Mouse (Mus musculus): ENCODE results near the gene Tmem151a. TPM values are rescaled to one million over a fixed set of nuclear protein-coding genes. Genes with fewer than 3 reads are reported as not detected.
A peak's percentile ranks its signal among the peaks of the same experiment; 100 is the strongest.

Tmem151a gene
- total and polyA plus RNA-seq, 2 experiments, result under 0.01 to 0.24 TPM

GRCm38 (mm10) chr19:5040862-5041523 lies 44.3 kb downstream of the Tmem151a start, which contains the start of gene Brms1:
Gene Brms1, plus strand, starts transcription at chr19:5041354.
- H3K4me1 ChIP-seq (ENCODE audit: control insufficient read depth, insufficient read depth, low read length), result peaks cover 13% of the 10 kb centered on the region
- H3K79me2 ChIP-seq (ENCODE audit: control insufficient read depth, insufficient read depth, low read length), result peaks cover 9% of the 10 kb centered on the region; the same call in 1 of the 2 replicates
- H3K36me3 ChIP-seq (ENCODE audit: control insufficient read depth, insufficient read depth, low read length), result no peaks in the 10 kb centered on the region
- peak within 1 kb of the TSS; percentile 93 for H3K9ac ChIP-seq (ENCODE audit: low read depth, low read length)
- 2% methylated on average over 40 of the region's 40 CpGs for WGBS
- TF ChIP-seq CTCF (IDR thresholded peaks at IDR 0.05; ENCODE audit: low read depth, low read length) (no peak), POLR2A (IDR thresholded peaks at IDR 0.05; ENCODE audit: extremely low read depth, insufficient read depth, low read length) (0 out of 2 replicates have a peak, but pooled peaks have one; percentile 42)
- no peaks in the 10 kb centered on the region for H3K27me3 ChIP-seq (ENCODE audit: control insufficient read depth, insufficient read depth, low read length)
- peak within 1 kb of the TSS; percentile 69 for H3K27ac ChIP-seq (replicated peaks; ENCODE audit: insufficient read depth, low read depth, low read length)
- peak within 1 kb of the TSS; percentile 89 for H3K4me3 ChIP-seq (ENCODE audit: insufficient read depth, low read depth, low read length)
- DNase-seq (ENCODE audit: extremely low read depth, low read depth, low spot score), result peak; percentile 85

DNA sequence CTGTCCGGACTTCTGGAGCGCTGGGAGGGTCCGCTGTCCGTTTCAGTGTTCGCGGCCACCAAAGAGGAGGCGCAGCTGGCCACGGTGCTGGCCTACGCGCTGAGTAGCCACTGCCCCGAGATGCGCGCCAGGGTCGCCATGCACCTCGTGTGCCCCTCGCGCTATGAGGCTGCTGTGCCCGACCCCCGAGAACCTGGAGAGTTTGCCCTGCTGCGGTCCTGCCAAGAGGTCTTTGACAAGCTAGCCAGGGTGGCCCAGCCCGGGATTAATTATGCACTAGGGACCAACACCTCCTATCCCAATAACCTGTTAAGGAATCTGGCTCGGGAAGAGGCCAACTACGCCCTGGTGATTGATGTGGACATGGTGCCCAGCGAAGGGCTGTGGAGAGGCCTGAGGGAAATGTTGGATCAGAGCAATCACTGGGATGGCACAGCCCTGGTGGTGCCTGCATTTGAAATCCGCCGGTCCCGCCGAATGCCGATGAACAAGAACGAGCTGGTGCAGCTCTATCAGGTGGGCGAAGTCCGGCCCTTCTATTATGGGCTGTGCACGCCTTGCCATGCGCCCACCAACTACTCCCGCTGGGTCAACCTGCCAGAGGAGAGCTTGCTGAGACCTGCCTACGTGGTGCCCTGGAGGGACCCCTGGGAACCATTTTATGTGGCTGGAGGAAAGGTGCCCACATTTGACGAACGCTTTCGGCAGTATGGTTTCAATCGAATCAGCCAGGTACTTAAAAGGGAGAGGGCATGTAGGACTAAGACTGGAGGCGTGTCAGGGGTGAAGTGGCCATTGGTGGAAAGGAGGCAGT lies 45.8 kb downstream of the Tmem151a start:
- no peak for DNase-seq (ENCODE audit: extremely low read depth, low read depth, low spot score)
- no peak overlapping the region for H3K27ac ChIP-seq (replicated peaks; ENCODE audit: insufficient read depth, low read depth, low read length)
- H3K4me1 ChIP-seq (ENCODE audit: control insufficient read depth, insufficient read depth, low read length), result peaks cover 13% of the 10 kb centered on the region
- H3K9ac ChIP-seq (ENCODE audit: low read depth, low read length), result peak overlapping the region; percentile 91
- WGBS, result 19% methylated on average over 41 of the region's 41 CpGs
- no peaks in the 10 kb centered on the region for H3K27me3 ChIP-seq (ENCODE audit: control insufficient read depth, insufficient read depth, low read length)
- H3K36me3 ChIP-seq (ENCODE audit: control insufficient read depth, insufficient read depth, low read length), result no peaks in the 10 kb centered on the region
- peak overlapping the region; percentile 85 for H3K4me3 ChIP-seq (ENCODE audit: insufficient read depth, low read depth, low read length)
- no peak for TF ChIP-seq POLR2A (IDR thresholded peaks at IDR 0.05; ENCODE audit: extremely low read depth, insufficient read depth, low read length)
- TF ChIP-seq CTCF (IDR thresholded peaks at IDR 0.05; ENCODE audit: low read depth, low read length), result no peak
- peaks cover 9% of the 10 kb centered on the region; the same call in 1 of the 2 replicates for H3K79me2 ChIP-seq (ENCODE audit: control insufficient read depth, insufficient read depth, low read length)

DNA sequence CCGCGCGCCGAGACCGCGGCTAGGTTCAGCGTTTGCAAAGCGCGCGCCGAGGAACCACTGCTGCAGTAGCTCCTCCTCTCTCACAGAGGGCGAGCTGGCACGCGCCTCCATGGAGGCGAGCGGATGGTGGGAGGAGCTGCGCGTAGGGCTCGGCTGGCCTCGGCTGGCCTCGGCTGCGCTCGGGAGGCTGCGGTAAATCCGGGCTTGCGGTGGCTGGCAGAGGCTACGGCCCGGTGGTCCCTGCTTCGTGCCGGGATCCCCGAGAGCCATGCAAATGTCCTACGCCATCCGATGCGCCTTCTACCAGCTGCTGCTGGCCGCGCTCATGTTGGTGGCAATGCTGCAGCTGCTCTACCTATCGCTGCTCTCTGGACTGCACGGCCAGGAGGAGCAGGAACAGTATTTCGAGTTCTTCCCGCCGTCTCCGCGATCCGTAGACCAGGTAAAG lies 46.6 kb downstream of the Tmem151a start, which contains the start of the genes B4gat1 and AC124502.3:
B4gat1 (plus strand) TSS at position 118 of the 448 bp plus-strand sequence.
AC124502.3 (plus strand) TSS at position 183 of the 448 bp plus-strand sequence.
- Histone ChIP-seq H3K36me3 (ENCODE audit: control insufficient read depth, insufficient read depth, low read length) (no peaks in the 10 kb centered on the region), H3K27ac (replicated peaks; ENCODE audit: insufficient read depth, low read depth, low read length) (0 out of 2 replicates have a peak within 1 kb of the TSS, but pooled peaks have one; percentile 9), H3K4me1 (ENCODE audit: control insufficient read depth, insufficient read depth, low read length) (peaks cover 13% of the 10 kb centered on the region), H3K27me3 (ENCODE audit: control insufficient read depth, insufficient read depth, low read length) (no peaks in the 10 kb centered on the region), H3K9ac (ENCODE audit: low read depth, low read length) (peak within 1 kb of the TSS; percentile 91), H3K4me3 (ENCODE audit: insufficient read depth, low read depth, low read length) (peak within 1 kb of the TSS; percentile 85), H3K79me2 (ENCODE audit: control insufficient read depth, insufficient read depth, low read length) (peaks cover 9% of the 10 kb centered on the region; the same call in 1 of the 2 replicates)
- TF ChIP-seq POLR2A (IDR thresholded peaks at IDR 0.05; ENCODE audit: extremely low read depth, insufficient read depth, low read length) (0 out of 2 replicates have a peak, but pooled peaks have one; percentile 21), CTCF (IDR thresholded peaks at IDR 0.05; ENCODE audit: low read depth, low read length) (peak; percentile 33; the same call in 1 of the 2 replicates)
- DNase-seq (ENCODE audit: extremely low read depth, low read depth, low spot score), result peak; percentile 63
- under 1% methylated on average over 44 of the region's 44 CpGs for WGBS

- no peaks in the 10 kb centered on the region for H3K27me3 ChIP-seq (ENCODE audit: control insufficient read depth, insufficient read depth, low read length)
- peak overlapping the region; percentile 19; the same call in 1 of the 2 replicates for H3K9ac ChIP-seq (ENCODE audit: low read depth, low read length)
- 3% methylated on average over 32 of the region's 32 CpGs for WGBS
- H3K27ac ChIP-seq (replicated peaks; ENCODE audit: insufficient read depth, low read depth, low read length), result no peak overlapping the region
- H3K4me3 ChIP-seq (ENCODE audit: insufficient read depth, low read depth, low read length), result peak overlapping the region; percentile 85
- H3K36me3 ChIP-seq (ENCODE audit: control insufficient read depth, insufficient read depth, low read length), result no peaks in the 10 kb centered on the region
- DNase-seq (ENCODE audit: extremely low read depth, low read depth, low spot score), result peak; percentile 51
- TF ChIP-seq POLR2A (IDR thresholded peaks at IDR 0.05; ENCODE audit: extremely low read depth, insufficient read depth, low read length) (no peak), CTCF (IDR thresholded peaks at IDR 0.05; ENCODE audit: low read depth, low read length) (no peak)
- H3K4me1 ChIP-seq (ENCODE audit: control insufficient read depth, insufficient read depth, low read length), result peaks cover 13% of the 10 kb centered on the region
- H3K79me2 ChIP-seq (ENCODE audit: control insufficient read depth, insufficient read depth, low read length), result peaks cover 9% of the 10 kb centered on the region; the same call in 1 of the 2 replicates
Measured at GRCm38 (mm10) chr19:5037678-5038571, 47.4 kb downstream of the Tmem151a start.

GRCm38 (mm10) chr19:5036577-5036976 lies 48.8 kb downstream of the Tmem151a start:
- 93% methylated on average over 4 of the region's 4 CpGs for WGBS
- no peak for DNase-seq (ENCODE audit: extremely low read depth, low read depth, low spot score)
- H3K36me3 ChIP-seq (ENCODE audit: control insufficient read depth, insufficient read depth, low read length), result no peaks in the 10 kb centered on the region
- H3K4me3 ChIP-seq (ENCODE audit: insufficient read depth, low read depth, low read length), result no peak overlapping the region
- TF ChIP-seq CTCF (IDR thresholded peaks at IDR 0.05; ENCODE audit: low read depth, low read length) (no peak), POLR2A (IDR thresholded peaks at IDR 0.05; ENCODE audit: extremely low read depth, insufficient read depth, low read length) (no peak)
- peaks cover 9% of the 10 kb centered on the region; the same call in 1 of the 2 replicates for H3K79me2 ChIP-seq (ENCODE audit: control insufficient read depth, insufficient read depth, low read length)
- peaks cover 11% of the 10 kb centered on the region for H3K4me1 ChIP-seq (ENCODE audit: control insufficient read depth, insufficient read depth, low read length)
- no peaks in the 10 kb centered on the region for H3K27me3 ChIP-seq (ENCODE audit: control insufficient read depth, insufficient read depth, low read length)
- H3K27ac ChIP-seq (replicated peaks; ENCODE audit: insufficient read depth, low read depth, low read length), result no peak overlapping the region
- no peak overlapping the region for H3K9ac ChIP-seq (ENCODE audit: low read depth, low read length)
